Mouse (Mus musculus): Measurements from ENCODE around the gene Pars2.

DNA sequence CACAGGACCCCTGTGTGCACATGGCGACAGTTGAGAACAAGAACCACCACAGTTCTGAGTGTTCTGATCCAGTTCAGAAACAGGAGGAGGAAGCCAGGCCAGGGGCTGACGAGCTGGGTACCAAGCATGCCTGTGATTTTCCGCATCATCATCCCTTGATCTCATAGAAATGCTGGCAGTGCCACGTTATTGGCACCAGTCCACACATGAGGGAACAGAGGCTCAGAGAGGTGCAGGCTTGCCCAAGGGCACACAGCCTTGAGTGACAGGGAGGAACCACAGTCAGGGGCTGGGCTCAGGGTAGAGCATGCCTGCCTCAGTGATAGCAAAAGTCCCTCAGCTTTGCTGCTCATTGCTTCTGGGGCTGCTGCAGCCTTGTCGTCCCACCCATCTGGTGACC lies 23.1 kb upstream of the Pars2 start:
- TF ChIP-seq CTCF (IDR thresholded peaks at IDR 0.05; ENCODE audit: insufficient read depth, low read depth, low read length) (no peak), POLR2A (IDR thresholded peaks at IDR 0.05; ENCODE audit: insufficient read depth, low read depth, low read length) (no peak)
